10 mouse cellular contexts compared by ENCODE assay signal in genomic region chr10:99169765-99170129, GRCm38 (mm10). TPM values are rescaled to one million over a fixed set of nuclear protein-coding genes. Genes with fewer than 3 reads are reported as not detected.
DNase-seq lines count a peak whose midpoint lies in the region; ATAC-seq lines count a peak whose summit lies in the region.
"Had no signal": no experiment of that assay in that cellular context is flagged by ENCODE, and none has a peak within 500 bp of the region (broad histone marks: within the 10 kb centered on the region; RNA-seq: fewer than 3 reads in every experiment).

No protein-coding gene starts in this region.

- H3K9me3 ChIP-seq in heart, embryonic 11.5 days (replicated peaks; ENCODE audit: control insufficient read depth, low read length), result no peaks in the 10 kb centered on the region
- H3K9me3 ChIP-seq in liver, embryonic 15.5 days (replicated peaks), result no peaks in the 10 kb centered on the region
- no peaks in the 10 kb centered on the region for H3K9me3 ChIP-seq in forebrain, embryonic 15.5 days
- H3K9me3 ChIP-seq: midbrain, embryonic 12.5 days had no signal

- H3K4me3 ChIP-seq in heart, embryonic 11.5 days (ENCODE audit: low read depth, low read length), result no peak overlapping the region
- H3K4me3 ChIP-seq in liver, embryonic 15.5 days (replicated peaks), result no peak overlapping the region
- H3K4me3 ChIP-seq in forebrain, embryonic 15.5 days, result no peak overlapping the region
- H3K4me3 ChIP-seq: midbrain, embryonic 12.5 days had no signal

- no peaks in the 10 kb centered on the region for H3K27me3 ChIP-seq in heart, embryonic 11.5 days (ENCODE audit: control insufficient read depth, insufficient read depth, low read length)
- no peaks in the 10 kb centered on the region for H3K27me3 ChIP-seq in liver, embryonic 15.5 days
- H3K27me3 ChIP-seq in forebrain, embryonic 15.5 days, result no peaks in the 10 kb centered on the region
- H3K27me3 ChIP-seq: midbrain, embryonic 12.5 days had no signal

- no peak overlapping the region for H3K4me2 ChIP-seq in heart, embryonic 11.5 days
- H3K4me2 ChIP-seq in liver, embryonic 15.5 days, result no peak overlapping the region
- H3K4me2 ChIP-seq in forebrain, embryonic 15.5 days (replicated peaks), result no peak overlapping the region
- H3K4me2 ChIP-seq: midbrain, embryonic 12.5 days had no signal

- peak; percentile 97 for DNase-seq in heart, adult 11 months
- peak; percentile 51 for DNase-seq in 416B (ENCODE audit: low read depth)

- ATAC-seq in heart, embryonic 11.5 days (replicated peaks; ENCODE audit: insufficient number of reproducible peaks, low FRiP score, low TSS enrichment), result no peak
- peak; percentile 87 for ATAC-seq in granulocyte monocyte progenitor cell, adult 5-6 weeks (replicated peaks; ENCODE audit: poor library complexity, severe bottlenecking)
- ATAC-seq in liver, embryonic 15.5 days (ENCODE audit: insufficient read depth), result peak; percentile 35; the same call in 1 of the 2 replicates
- no peak for ATAC-seq in erythroid progenitor cell, adult 5-6 weeks (replicated peaks; ENCODE audit: low FRiP score, poor library complexity, severe bottlenecking)
- no peak for ATAC-seq in forebrain, embryonic 15.5 days (replicated peaks)
- ATAC-seq in cerebellum, adult (ENCODE audit: insufficient number of reproducible peaks, low FRiP score, low TSS enrichment), result no peak

- H3K27ac ChIP-seq in heart, embryonic 11.5 days (ENCODE audit: low read depth, low read length), result no peak overlapping the region
- 0 out of 2 replicates have a peak overlapping the region, but pooled peaks have one; percentile 33 for H3K27ac ChIP-seq in liver, embryonic 15.5 days (replicated peaks)
- H3K27ac ChIP-seq in forebrain, embryonic 15.5 days (replicated peaks), result no peak overlapping the region
- H3K27ac ChIP-seq: midbrain, embryonic 12.5 days had no signal

- no peak overlapping the region for H3K9ac ChIP-seq in heart, embryonic 11.5 days (ENCODE audit: low read depth, low read length)
- H3K9ac ChIP-seq in liver, embryonic 15.5 days, result no peak overlapping the region
- no peak overlapping the region for H3K9ac ChIP-seq in forebrain, embryonic 15.5 days (replicated peaks)
- H3K9ac ChIP-seq: midbrain, embryonic 12.5 days had no signal

- H3K36me3 ChIP-seq in heart, embryonic 11.5 days (ENCODE audit: control insufficient read depth, insufficient read depth, low read length), result no peaks in the 10 kb centered on the region
- H3K36me3 ChIP-seq in liver, embryonic 15.5 days (replicated peaks), result no peaks in the 10 kb centered on the region
- H3K36me3 ChIP-seq in forebrain, embryonic 15.5 days, result no peaks in the 10 kb centered on the region
- H3K36me3 ChIP-seq: midbrain, embryonic 12.5 days had no signal

- 63% methylated on average over 5 of the region's 5 CpGs for WGBS in heart, embryonic 11.5 days (ENCODE audit: insufficient replicate concordance)
- WGBS in liver, embryonic 15.5 days (ENCODE audit: insufficient replicate concordance), result 50% methylated on average over 5 of the region's 5 CpGs
- 85% methylated on average over 5 of the region's 5 CpGs for WGBS in forebrain, embryonic 15.5 days

- H3K4me1 ChIP-seq in heart, embryonic 11.5 days (ENCODE audit: control insufficient read depth, insufficient read depth, low read length), result peaks cover 14% of the 10 kb centered on the region
- peaks cover 16% of the 10 kb centered on the region for H3K4me1 ChIP-seq in liver, embryonic 15.5 days (replicated peaks)
- H3K4me1 ChIP-seq in forebrain, embryonic 15.5 days, result no peaks in the 10 kb centered on the region

RNA-seq across cellular contexts. Expression of gene Phxr2, which starts 43.6 kb away (rescaled TPM):
- polyA plus RNA-seq in heart, embryonic 11.5 days (2014; fragmentation: Nextera tagmentation; extraction: Ambion mirVana), result not detected in 2 replicates
- total RNA-seq in granulocyte monocyte progenitor cell, adult 5-6 weeks (2014; fragmentation: Nextera tagmentation), result 0.49 TPM in 1 of 2 replicates, not detected in the other
- not detected in 2 replicates for total RNA-seq in granulocyte monocyte progenitor cell, adult 5-6 weeks (2017)
- polyA plus RNA-seq in liver, embryonic 15.5 days (2015; fragmentation: Nextera tagmentation; extraction: Ambion mirVana), result not detected in 2 replicates
- total RNA-seq in erythroid progenitor cell, adult 5-6 weeks (2015; ENCODE audit: low replicate concordance), result not detected in 2 replicates
- total RNA-seq in erythroid progenitor cell, adult 5-6 weeks (2017; ENCODE audit: low replicate concordance), result not detected in 2 replicates
- polyA plus RNA-seq in forebrain, embryonic 15.5 days (2015; fragmentation: Nextera tagmentation; extraction: Ambion mirVana), result not detected in 2 replicates
- polyA plus RNA-seq: hindbrain, embryonic 11.5 days; midbrain, embryonic 12.5 days had no signal

Comparison
In these comparisons a context has a peak if more than half of its experiments do, and no peak if none do; other contexts are left out.
1. ATAC-seq: peak in granulocyte monocyte progenitor cell, adult 5-6 weeks (single experiment) and liver, embryonic 15.5 days (single experiment); none in heart, embryonic 11.5 days (single experiment), erythroid progenitor cell, adult 5-6 weeks (single experiment), forebrain, embryonic 15.5 days (single experiment) and cerebellum, adult (single experiment).